Mouse (Mus musculus): ENCODE measurements at regions not wholly inside any gene's neighbourhood (a gene's known extent, or its start where the extent isn't known, plus 50 kb on each side); places are given as distances from the start of the nearest gene placed in this dataset.
A peak's percentile ranks its signal among the peaks of the same experiment; 100 is the strongest.

DNA sequence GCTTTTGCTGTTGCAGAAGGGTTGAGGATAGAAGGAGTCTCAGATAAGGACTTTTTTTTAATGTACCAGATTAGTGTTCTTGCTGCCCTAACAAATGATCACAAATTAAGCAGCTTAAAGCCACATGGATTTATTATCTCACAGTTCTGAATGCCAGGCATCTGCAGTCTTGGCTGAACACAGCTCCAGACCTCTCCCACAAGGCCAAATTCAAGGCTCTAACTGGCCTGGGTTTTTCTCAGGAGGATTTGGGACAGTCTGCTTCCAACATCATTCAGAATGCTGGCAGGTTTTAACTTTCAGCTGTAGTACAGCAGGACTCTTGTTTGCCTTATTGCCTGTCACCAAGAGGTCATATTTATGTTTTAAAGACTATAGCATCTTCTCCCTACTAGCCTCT, 329.7 kb upstream of the Chrm2 start:
- no peak for DNase-seq (ENCODE audit: low read depth)

DNA sequence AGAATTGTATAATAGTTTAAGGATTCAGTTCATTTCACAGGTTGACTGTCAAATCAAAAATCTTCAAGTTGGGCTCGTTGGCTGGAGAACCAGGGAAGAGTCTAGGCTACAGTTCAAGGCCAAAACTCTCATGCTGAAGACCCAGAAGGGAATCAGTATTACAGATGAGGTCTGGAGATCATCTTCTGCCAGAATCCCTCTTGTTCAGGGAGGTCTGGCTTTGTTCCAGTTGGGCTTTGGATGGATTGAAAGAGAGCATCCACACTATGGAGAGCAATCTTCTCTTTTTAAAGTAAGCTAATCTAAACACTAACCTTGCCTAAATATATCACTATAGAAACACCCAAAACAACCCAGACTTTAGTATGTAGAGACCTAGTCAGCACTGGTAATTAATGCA, 327.5 kb upstream of the Chrm2 start:
- DNase-seq (ENCODE audit: low read depth), result no peak

DNA sequence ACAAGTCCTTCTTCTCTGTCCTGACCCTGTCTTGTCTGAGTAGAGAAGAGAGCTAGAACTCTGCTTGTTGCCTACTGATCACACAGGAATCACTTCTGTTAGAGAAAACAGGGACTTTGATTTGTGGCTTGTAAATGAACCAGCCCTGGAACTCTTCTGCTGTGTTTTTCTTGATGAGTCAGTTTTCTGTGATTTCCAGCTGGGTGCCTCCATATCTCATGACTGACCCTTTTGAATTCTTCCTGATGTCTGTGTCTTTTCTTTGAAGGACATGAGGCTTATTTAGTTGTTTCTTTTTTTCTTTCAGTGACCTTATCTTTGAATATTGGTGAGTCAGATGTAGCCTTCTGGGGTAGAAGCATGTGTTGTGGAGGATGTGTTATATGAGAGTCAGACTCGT, 323.0 kb upstream of the Chrm2 start:
- no peak for DNase-seq (ENCODE audit: low read depth)

- DNase-seq (ENCODE audit: low read depth), result no peak
Measured at GRCm38 (mm10) chr6:36068690-36069089, 319.2 kb upstream of the Chrm2 start.

- DNase-seq (ENCODE audit: low read depth), result no peak
Measured at GRCm38 (mm10) chr6:36079559-36079958, 308.3 kb upstream of the Chrm2 start.

- no peak for DNase-seq (ENCODE audit: low read depth)
Measured at GRCm38 (mm10) chr6:36093584-36093983, 294.3 kb upstream of the Chrm2 start.

- DNase-seq (ENCODE audit: low read depth), result no peak
Measured at GRCm38 (mm10) chr6:36094075-36094474, 293.8 kb upstream of the Chrm2 start.

DNA sequence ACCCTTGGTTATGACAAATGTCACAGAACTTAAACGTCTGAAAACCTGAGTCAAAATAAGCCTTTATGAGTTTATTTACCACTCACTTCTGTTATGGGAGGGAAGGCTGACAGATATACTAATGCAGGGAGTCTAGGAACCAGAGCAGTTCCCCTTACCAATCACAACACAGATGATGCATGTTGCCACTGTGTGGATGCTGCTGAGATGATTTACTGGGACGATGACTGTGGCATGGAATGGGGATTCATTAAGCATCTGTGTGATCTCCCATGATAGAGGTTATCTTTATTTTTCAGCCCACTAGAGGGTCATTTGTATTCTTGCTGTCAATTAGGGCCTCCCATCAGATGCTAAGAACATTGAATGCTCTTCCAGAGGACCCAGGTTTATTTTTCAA, 290.5 kb upstream of the Chrm2 start:
- DNase-seq (ENCODE audit: low read depth), result no peak

DNA sequence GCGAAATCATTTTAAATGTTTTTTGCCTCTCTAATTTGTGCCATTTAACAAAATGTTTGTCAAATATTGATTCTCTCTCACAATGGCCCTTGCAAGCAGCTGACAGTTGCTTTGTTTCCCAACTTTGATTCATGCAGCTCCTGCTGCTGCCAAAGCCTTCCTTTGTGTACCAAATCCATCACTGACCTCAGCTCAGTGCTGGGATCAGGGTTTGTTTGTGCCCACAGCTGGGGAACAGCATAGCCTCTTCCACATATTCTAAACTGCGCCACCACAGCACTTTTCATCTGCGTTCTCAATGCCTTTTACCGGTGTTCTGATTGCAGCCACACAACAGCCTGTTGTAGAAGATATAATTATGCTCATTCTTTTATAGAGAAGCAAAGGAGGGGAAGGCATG, 289.7 kb upstream of the Chrm2 start:
- DNase-seq (ENCODE audit: low read depth), result no peak

DNA sequence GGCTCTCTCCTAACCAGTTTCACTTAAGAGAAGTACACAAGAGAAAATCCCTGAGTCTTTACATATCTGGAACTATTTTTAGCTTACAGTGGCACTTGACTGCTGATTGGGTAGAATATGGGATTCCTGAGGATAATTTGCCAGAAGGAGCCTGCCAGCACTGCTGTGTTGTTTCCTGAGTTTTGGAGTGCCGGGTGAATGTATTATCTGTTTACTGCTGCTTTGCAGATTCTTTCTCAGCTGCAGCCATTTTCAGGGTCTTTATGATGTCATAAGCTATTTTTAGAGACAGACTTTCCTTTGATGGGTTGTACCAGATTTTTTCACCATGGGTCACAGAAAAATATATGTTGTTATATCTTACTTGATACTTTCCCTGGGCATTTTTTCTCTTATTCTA, 279.1 kb upstream of the Chrm2 start:
- no peak for DNase-seq (ENCODE audit: low read depth)

DNA sequence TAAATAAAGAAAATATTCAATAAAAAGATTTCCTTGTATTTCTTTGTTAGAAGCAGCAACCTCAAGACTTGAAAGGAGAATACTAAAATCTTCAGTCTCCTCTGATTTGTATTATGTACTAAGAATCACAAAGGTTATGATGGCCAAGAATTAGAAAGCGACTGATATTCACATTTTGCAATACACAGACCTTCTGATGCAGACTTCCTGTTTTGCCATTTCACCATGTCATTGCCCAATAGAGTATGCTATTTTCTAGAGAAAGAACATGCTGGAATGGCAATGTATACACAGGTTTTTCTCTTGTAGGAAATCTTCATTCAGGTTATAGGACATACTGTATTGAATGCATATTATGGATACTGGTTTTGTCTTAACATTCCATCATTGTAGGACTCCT, 250.7 kb upstream of the Chrm2 start:
- no peak for DNase-seq (ENCODE audit: low read depth)

DNA sequence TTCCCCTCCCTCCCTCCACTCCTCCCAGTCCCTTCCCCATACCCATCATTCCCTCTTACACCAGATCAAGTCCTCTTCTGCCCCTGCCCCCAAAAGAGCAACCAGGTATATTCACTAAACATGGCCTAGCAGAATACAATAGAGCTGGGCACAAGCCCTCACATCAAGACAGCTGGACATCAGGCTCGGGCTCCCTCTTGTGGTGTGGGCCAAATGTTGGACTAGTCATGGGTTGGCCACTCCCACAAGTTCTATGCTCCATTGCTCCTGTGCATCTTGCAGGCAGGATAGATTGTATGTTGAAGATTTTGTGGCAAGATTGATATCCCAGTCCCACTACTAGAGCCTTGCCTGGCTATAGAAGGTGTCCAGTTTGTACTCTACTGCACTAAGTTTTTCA, 240.6 kb upstream of the Chrm2 start:
- DNase-seq (ENCODE audit: low read depth), result no peak

DNA sequence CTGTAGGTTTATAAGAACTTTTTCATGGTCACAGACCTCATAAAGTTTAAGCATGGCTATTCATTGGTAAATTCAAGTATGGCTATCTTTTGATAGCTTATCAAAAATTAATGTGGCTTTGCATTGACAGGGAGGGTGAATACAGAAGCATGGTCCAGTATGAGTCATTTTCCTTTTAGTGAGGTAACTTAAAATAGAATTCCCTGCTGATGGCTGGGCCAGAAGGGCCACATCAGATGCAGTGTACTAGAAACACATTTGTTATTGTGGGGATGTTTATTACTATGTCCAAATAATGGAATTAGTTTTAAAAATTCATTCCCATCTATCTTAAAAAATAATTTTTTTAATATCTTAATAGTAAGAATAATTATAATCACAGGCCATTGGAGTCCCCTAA, 213.4 kb upstream of the Chrm2 start:
- DNase-seq (ENCODE audit: low read depth), result no peak

DNA sequence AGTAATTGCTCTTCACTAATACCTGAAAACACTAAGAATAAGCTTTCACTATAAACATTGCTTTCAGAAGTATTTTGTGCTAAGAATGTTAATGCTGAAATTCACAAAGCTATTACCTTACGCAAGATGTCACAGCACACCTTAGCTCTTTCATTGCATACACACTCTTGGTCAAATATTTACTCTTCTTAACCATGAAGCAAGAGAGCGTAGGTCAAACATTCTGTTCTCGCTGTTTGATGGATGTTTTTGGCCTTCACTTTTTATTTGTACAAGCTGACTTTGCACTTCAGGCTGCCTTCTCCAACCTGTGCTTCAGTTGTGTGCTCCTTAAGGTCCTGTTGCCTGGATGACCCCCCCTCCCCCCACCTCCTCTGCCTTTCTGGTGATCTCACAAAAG, 212.8 kb upstream of the Chrm2 start:
- no peak for DNase-seq (ENCODE audit: low read depth)

DNA sequence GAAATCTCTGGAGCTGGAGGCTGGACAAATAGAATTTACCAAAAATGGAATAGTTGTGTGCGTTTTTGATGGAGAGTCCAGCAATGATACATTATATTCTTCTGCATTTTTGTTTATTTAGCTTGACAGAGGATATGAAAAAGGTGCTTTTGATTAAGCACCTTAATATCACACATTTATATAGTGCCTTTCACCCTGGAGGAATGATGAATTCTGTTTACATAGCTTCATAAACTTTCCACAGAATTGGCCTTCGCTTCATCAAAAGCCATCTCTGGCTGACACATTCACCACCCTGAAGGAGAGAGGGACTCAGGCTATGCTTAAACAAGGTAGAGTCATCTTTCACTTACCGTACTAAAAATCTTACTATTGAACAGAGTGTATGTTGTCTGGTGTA, 208.0 kb upstream of the Chrm2 start:
- DNase-seq (ENCODE audit: low read depth), result no peak

DNA sequence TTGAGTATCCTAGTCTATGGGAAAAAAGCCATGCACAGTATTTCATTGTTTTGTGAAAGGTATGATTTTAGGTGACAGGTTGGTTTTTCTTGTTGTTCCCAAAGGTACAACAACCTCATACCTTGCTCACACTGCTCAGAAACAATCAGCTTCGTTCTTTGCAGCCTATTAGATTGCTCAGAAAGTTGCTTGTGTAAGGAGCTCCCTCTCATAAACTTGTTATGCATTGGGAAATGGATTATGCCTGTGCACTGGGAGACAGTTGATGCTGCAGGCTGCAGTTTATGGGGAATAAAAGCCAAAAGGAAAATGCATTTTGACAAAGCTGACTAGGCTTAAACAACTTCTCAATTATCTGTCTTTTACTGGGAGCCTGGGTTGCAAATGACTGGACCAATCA, 205.2 kb upstream of the Chrm2 start:
- no peak for DNase-seq (ENCODE audit: low read depth)

- DNase-seq (ENCODE audit: low read depth), result no peak
Measured at GRCm38 (mm10) chr6:36206666-36207065, 181.2 kb upstream of the Chrm2 start.

DNA sequence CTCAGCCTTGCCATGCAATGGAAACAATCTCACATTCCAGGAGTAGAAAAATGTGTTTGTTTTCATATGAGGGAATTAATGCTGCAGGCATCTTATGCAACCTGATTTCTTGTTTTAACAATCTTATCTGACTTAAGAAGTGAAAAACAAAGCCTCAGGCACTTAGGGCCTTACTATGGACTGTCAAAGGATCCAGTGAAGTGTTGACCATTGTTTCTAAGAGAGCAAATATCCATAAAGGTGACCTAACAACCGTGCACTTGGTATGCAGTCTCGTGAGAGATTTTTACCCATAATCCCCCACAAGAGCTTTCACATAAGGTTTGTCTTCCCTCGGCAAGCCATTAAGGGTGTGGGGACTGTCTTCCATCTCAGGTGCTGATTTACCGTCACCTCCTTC, 166.6 kb upstream of the Chrm2 start:
- no peak for DNase-seq (ENCODE audit: low read depth)

GRCm38 (mm10) chr6:36234438-36234837, 153.4 kb upstream of the Chrm2 start:
- no peak for DNase-seq (ENCODE audit: low read depth)

DNA sequence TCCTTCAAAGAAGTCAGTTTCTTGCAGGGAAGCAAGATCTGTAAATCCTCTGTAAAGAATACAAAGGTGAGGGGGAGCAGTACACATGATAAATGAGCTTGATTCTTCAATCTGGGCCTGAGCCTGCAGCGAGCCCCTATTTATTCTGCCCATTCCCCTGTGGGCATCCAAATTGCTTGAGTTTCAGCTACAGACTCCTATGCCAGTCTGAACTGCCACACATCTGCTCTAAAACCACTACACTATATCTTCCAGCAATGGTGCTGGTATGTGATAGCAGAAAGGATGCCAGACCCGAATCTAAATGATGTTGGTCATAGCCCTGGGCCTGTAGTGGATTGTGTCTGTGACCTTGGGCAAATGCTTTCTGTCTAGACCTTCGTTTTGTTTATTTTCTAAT, 140.9 kb upstream of the Chrm2 start:
- DNase-seq (ENCODE audit: low read depth), result no peak

DNA sequence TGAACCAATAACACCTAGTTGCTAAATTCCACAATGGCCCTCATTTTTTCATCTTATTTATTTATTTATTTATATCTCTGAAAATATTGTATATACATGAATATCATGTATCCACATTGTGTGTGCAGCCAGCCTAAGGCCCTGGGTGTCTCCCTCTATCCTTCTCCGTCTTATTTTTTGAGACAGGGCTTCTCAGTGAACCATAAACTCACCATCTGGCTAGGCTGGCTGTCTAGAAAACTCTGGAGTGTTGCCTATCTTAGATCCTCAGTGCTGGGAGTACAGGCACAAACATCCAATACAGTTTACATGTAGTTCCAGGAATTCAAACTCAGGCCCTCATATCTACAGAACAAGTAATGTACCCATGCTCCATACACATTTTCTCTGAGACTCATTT, 139.7 kb upstream of the Chrm2 start:
- DNase-seq (ENCODE audit: low read depth), result no peak

- peak; percentile 12 for DNase-seq (ENCODE audit: low read depth)
Measured at GRCm38 (mm10) chr6:36249047-36249446, 138.8 kb upstream of the Chrm2 start.

DNA sequence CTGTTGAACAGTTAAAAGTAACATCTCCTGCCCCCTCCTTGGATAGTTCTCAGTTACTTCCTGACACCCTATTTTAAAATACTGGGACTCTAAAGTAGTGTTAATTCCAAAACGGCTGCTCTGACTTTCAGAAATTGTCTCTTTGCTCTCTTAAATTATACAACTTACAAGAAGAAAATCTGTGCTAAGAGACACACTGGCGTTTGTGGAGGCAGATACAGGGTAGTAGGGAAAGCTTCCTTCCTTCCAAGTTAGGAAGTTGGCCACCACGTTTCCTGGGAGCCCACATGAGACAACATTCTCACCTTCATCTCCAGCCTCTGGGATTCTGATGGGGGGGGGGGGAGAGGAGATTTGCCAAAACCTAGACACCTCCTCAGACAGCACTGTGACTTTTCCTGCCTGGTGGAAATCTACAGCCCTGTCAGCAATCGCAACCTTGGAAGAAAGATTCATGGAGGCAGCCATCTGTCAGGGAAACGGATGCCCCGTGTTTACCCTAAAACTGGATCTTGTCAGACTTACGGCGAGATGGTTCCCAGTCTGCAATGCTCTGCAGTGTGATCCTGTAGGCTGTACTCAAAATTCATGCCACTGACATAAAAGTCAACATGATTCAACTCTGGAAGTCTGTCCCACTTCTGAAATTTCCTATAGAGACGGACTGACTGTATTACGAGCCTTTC, 121.0 kb upstream of the Chrm2 start:
- no peak for DNase-seq (ENCODE audit: low read depth)

DNA sequence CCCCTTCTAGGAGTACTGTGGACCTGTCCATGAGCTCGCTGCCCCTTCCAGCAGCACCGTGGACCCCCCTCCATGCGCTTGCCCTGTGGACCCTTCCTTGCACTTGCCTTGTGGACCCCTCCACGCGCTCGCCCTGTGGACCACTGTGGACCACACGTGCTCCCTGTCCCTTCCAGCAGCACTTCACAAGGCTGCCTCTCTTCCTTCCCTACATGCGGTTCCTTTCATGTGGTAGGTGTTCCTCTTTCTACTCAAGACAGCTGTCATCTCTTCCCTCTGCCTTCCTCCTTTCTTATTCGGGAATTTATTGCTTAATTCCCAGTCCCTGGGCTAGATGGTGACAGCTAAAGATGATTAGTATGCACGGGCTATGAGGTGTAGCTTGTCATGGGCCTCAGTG, 101.2 kb upstream of the Chrm2 start:
- no peak for DNase-seq (ENCODE audit: low read depth)

DNA sequence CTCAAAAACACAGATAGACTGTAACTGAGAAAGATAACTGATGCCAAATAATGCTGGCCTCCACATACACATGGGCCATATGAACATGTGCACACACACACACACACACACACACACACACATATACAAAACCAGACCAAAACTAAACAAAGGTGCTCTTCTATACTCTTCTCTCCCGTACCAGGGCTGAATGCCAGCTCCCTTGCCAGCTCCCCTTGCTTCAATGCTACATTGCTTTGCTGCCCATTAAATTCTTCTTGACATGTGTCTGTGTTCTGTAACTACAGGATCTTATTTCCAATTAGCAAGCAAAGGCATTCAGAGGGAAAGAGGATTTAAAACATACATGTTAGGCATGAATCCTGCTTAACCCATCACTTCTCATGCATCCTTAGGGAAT, 74.3 kb upstream of the Chrm2 start:
- DNase-seq (ENCODE audit: low read depth), result no peak
